8 mouse cellular contexts compared by ENCODE assay signal in genomic region chr14:26668371-26669291, GRCm38 (mm10). TPM values are rescaled to one million over a fixed set of nuclear protein-coding genes. Genes with fewer than 3 reads are reported as not detected.
DNase-seq lines count a peak whose midpoint lies in the region; ATAC-seq and TF ChIP-seq lines count a peak whose summit lies in the region.

No protein-coding gene starts in this region.

- no peak for TF ChIP-seq CTCF in kidney, postnatal 0 days (IDR thresholded peaks at IDR 0.05; ENCODE audit: low read depth)

- H3K4me1 ChIP-seq in heart, embryonic 12.5 days (replicated peaks): peaks cover 21% of the 10 kb centered on the region
- peaks cover 10% of the 10 kb centered on the region; the same call in 1 of the 2 replicates for H3K4me1 ChIP-seq in kidney, postnatal 0 days (replicated peaks; ENCODE audit: insufficient read depth, low read length)
- peaks cover 50% of the 10 kb centered on the region for H3K4me1 ChIP-seq in liver, embryonic 12.5 days
- peaks cover 13% of the 10 kb centered on the region for H3K4me1 ChIP-seq in stomach, embryonic 16.5 days (ENCODE audit: control insufficient read depth, insufficient read depth, low read length)

- peaks cover 18% of the 10 kb centered on the region for H3K36me3 ChIP-seq in heart, embryonic 12.5 days
- peaks cover 13% of the 10 kb centered on the region; the same call in 1 of the 2 replicates for H3K36me3 ChIP-seq in kidney, postnatal 0 days (ENCODE audit: insufficient read depth, low read length)
- peaks cover 28% of the 10 kb centered on the region for H3K36me3 ChIP-seq in liver, embryonic 12.5 days
- no peaks in the 10 kb centered on the region for H3K36me3 ChIP-seq in stomach, embryonic 16.5 days (ENCODE audit: control insufficient read depth, insufficient read depth, low read length)

- peak; percentile 56 for ATAC-seq in heart, embryonic 12.5 days (ENCODE audit: insufficient number of reproducible peaks, low FRiP score)
- peak; percentile 45 for ATAC-seq in kidney, postnatal 0 days (replicated peaks; ENCODE audit: low FRiP score, low read depth)
- ATAC-seq in liver, embryonic 12.5 days: peak; percentile 62
- peak; percentile 54 for ATAC-seq in stomach, embryonic 16.5 days (ENCODE audit: insufficient read depth, low FRiP score)

- peak overlapping the region; percentile 99 for H3K4me2 ChIP-seq in heart, embryonic 12.5 days
- H3K4me2 ChIP-seq in kidney, postnatal 0 days (ENCODE audit: low read length): peak overlapping the region; percentile 99
- H3K4me2 ChIP-seq in liver, embryonic 12.5 days: peak overlapping the region; percentile 84
- peak overlapping the region; percentile 83 for H3K4me2 ChIP-seq in stomach, embryonic 16.5 days (ENCODE audit: low read depth, low read length)

- H3K9me3 ChIP-seq in heart, embryonic 12.5 days (replicated peaks): no peaks in the 10 kb centered on the region
- no peaks in the 10 kb centered on the region for H3K9me3 ChIP-seq in kidney, postnatal 0 days (replicated peaks; ENCODE audit: low read length)
- H3K9me3 ChIP-seq in liver, embryonic 12.5 days (replicated peaks): no peaks in the 10 kb centered on the region
- no peaks in the 10 kb centered on the region for H3K9me3 ChIP-seq in stomach, embryonic 16.5 days (replicated peaks; ENCODE audit: control insufficient read depth, low read length)

- peak overlapping the region; percentile 82 for H3K9ac ChIP-seq in heart, embryonic 12.5 days
- peak overlapping the region; percentile 86 for H3K9ac ChIP-seq in kidney, postnatal 0 days (ENCODE audit: low read depth, low read length)
- peak overlapping the region; percentile 94 for H3K9ac ChIP-seq in liver, embryonic 12.5 days
- peak overlapping the region; percentile 78 for H3K9ac ChIP-seq in stomach, embryonic 16.5 days (ENCODE audit: low read length)

- H3K27me3 ChIP-seq in heart, embryonic 12.5 days (replicated peaks): no peaks in the 10 kb centered on the region
- H3K27me3 ChIP-seq in kidney, postnatal 0 days (ENCODE audit: insufficient read depth, low read length): no peaks in the 10 kb centered on the region
- H3K27me3 ChIP-seq in liver, embryonic 12.5 days (replicated peaks): no peaks in the 10 kb centered on the region
- H3K27me3 ChIP-seq in stomach, embryonic 16.5 days (ENCODE audit: control insufficient read depth, insufficient read depth, low read length): no peaks in the 10 kb centered on the region

- H3K27ac ChIP-seq in heart, embryonic 12.5 days (ENCODE audit: poor library complexity, severe bottlenecking): peak overlapping the region; percentile 77
- H3K27ac ChIP-seq in kidney, postnatal 0 days: peak overlapping the region; percentile 95
- H3K27ac ChIP-seq in liver, embryonic 12.5 days: peak overlapping the region; percentile 88
- H3K27ac ChIP-seq in stomach, embryonic 16.5 days (ENCODE audit: low read length): peak overlapping the region; percentile 95

- peak; percentile 36 for DNase-seq in urinary bladder, postnatal 14 days (ENCODE audit: low spot score)
- DNase-seq in urinary bladder, postnatal 10 days (ENCODE audit: low spot score): no peak
- peak; percentile 64 for DNase-seq in embryo, embryonic 11 days
- DNase-seq in kidney, postnatal 0 days (ENCODE audit: low spot score): peak; percentile 46
- peak; percentile 52 for DNase-seq in naive thymus-derived CD4-positive, alpha-beta T cell, adult 2 months (ENCODE audit: low read depth)

- H3K4me3 ChIP-seq in heart, embryonic 12.5 days: peak overlapping the region; percentile 85
- peak overlapping the region; percentile 90 for H3K4me3 ChIP-seq in kidney, postnatal 0 days (replicated peaks; ENCODE audit: low read depth, low read length)
- peak overlapping the region; percentile 97 for H3K4me3 ChIP-seq in liver, embryonic 12.5 days
- H3K4me3 ChIP-seq in stomach, embryonic 16.5 days (replicated peaks; ENCODE audit: low read length): peak overlapping the region; percentile 94

- under 1% methylated on average over 73 of the region's 73 CpGs for WGBS in heart, embryonic 12.5 days
- under 1% methylated on average over 73 of the region's 73 CpGs for WGBS in kidney, postnatal 0 days
- WGBS in liver, embryonic 12.5 days (ENCODE audit: insufficient replicate concordance): 1% methylated on average over 73 of the region's 73 CpGs
- under 1% methylated on average over 73 of the region's 73 CpGs for WGBS in stomach, embryonic 16.5 days

RNA-seq across cellular contexts. Expression of gene Pde12, which starts 1.1 kb away (rescaled TPM):
- polyA plus RNA-seq in heart, embryonic 12.5 days (2016; fragmentation: Nextera tagmentation; extraction: Ambion mirVana): 9.4 and 10.4 TPM in 2 replicates
- 8.8 and 9.2 TPM in 2 replicates for polyA plus RNA-seq in kidney, postnatal 0 days (2015; fragmentation: Nextera tagmentation; extraction: Ambion mirVana)
- 11.1 and 11.3 TPM in 2 replicates for polyA plus RNA-seq in liver, embryonic 12.5 days (2016; fragmentation: Nextera tagmentation; extraction: Ambion mirVana)
- 9.0 and 9.3 TPM in 2 replicates for polyA plus RNA-seq in stomach, embryonic 16.5 days (2015; fragmentation: Nextera tagmentation; extraction: Ambion mirVana)

RNA-seq across cellular contexts. Expression of gene Dnah12, which starts 24.4 kb away (rescaled TPM):
- polyA plus RNA-seq in heart, embryonic 12.5 days (2016; fragmentation: Nextera tagmentation; extraction: Ambion mirVana): 0.05 TPM in 1 of 2 replicates, not detected in the other
- 0.26 and 0.41 TPM in 2 replicates for polyA plus RNA-seq in kidney, postnatal 0 days (2015; fragmentation: Nextera tagmentation; extraction: Ambion mirVana)
- 0.05 and 0.06 TPM in 2 replicates for polyA plus RNA-seq in liver, embryonic 12.5 days (2016; fragmentation: Nextera tagmentation; extraction: Ambion mirVana)
- polyA plus RNA-seq in stomach, embryonic 16.5 days (2015; fragmentation: Nextera tagmentation; extraction: Ambion mirVana): 0.05 and 0.06 TPM in 2 replicates

RNA-seq across cellular contexts. Expression of gene Arf4, which starts 30.8 kb away (rescaled TPM):
- 466 and 469 TPM in 2 replicates for polyA plus RNA-seq in heart, embryonic 12.5 days (2016; fragmentation: Nextera tagmentation; extraction: Ambion mirVana)
- polyA plus RNA-seq in kidney, postnatal 0 days (2015; fragmentation: Nextera tagmentation; extraction: Ambion mirVana): 519 and 548 TPM in 2 replicates
- 203 and 206 TPM in 2 replicates for polyA plus RNA-seq in liver, embryonic 12.5 days (2016; fragmentation: Nextera tagmentation; extraction: Ambion mirVana)
- 645 and 647 TPM in 2 replicates for polyA plus RNA-seq in stomach, embryonic 16.5 days (2015; fragmentation: Nextera tagmentation; extraction: Ambion mirVana)
